In the genomic region with DNA sequence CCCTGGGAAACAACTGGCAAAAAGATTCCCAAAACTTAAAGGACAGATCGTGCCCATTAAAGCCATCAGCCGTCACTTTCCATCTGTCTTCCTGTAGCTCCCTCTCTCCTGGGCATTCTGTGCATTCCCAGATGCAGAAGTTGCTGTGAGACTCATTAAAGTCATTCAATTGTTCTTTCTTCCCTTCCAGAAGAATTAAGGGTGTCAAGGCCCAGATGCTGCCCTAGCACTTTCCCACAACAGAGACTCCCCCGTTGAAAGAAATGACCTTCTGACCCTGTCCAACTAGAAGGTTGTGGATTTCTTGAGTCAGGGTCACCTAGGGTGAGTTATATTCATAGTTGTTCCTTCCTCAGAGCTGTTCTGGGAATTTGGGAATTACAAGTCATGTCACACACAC, we compare ENCODE assay signal across 27 mouse cellular contexts.
A peak's percentile ranks its signal among the peaks of the same experiment; 100 is the strongest.
DNase-seq lines count a peak whose midpoint lies in the region.
"Had no signal": no experiment of that assay in that cellular context is flagged by ENCODE, and none has a peak within 500 bp of the region (broad histone marks: within the 10 kb centered on the region; RNA-seq: fewer than 3 reads in every experiment).

No protein-coding gene starts in this region.

- H3K4me1 ChIP-seq in brown adipose tissue, adult 24 weeks (ENCODE audit: control insufficient read depth, insufficient read depth, insufficient read length, low read length) = peaks cover 15% of the 10 kb centered on the region
- H3K4me1 ChIP-seq: forebrain, embryonic 13.5 days; hindbrain, embryonic 15.5 days; midbrain, embryonic 15.5 days; neural tube, embryonic 12.5 days had no signal

- peak overlapping the region; percentile 93 for H3K27ac ChIP-seq in brown adipose tissue, adult 24 weeks (replicated peaks; ENCODE audit: low read depth, low read length)
- H3K27ac ChIP-seq: forebrain, embryonic 13.5 days; hindbrain, embryonic 10.5 days; hindbrain, embryonic 15.5 days; kidney, embryonic 15.5 days; limb, embryonic 10.5 days; limb, embryonic 15.5 days; liver, embryonic 13.5 days; macrophage; midbrain, embryonic 15.5 days; neural tube, embryonic 12.5 days had no signal

- intact Hi-C loops in heart, postnatal 25 days (cut with DNase I) = loop anchor here (5.0 kb wide), 2 partner anchors 126 to 206 kb away; a partner anchor contains a TSS

- peak; percentile 15 to 34 for DNase-seq in heart, adult 18-20 months
- no peak for DNase-seq in heart, postnatal 25 days (ENCODE audit: low spot score)
- peak; percentile 47 for DNase-seq in embryo, embryonic 10.5 days (ENCODE audit: low spot score)
- DNase-seq in heart, postnatal 4 days = peak; percentile 4
- no peak for DNase-seq in natural killer cell, adult 2 months (ENCODE audit: low spot score in 2 of 2)
- no peak for DNase-seq in frontal cortex, adult 2 months (ENCODE audit: extremely low spot score in 1 of 2, low spot score in 1 of 2)
- DNase-seq: adrenal gland, postnatal 14 days; cerebellum, adult 11-12 months; cerebellum, adult 9-11 months; kidney, adult 18-20 months; kidney, postnatal 4 days; layer of hippocampus, postnatal 36 days; liver, embryonic 13.5 days; lung, adult 18-20 months; lung, postnatal 10 days; right cerebral cortex, postnatal 4 days; thymus, postnatal 14 days had no signal

- H3K4me3 ChIP-seq in brown adipose tissue, adult 24 weeks (ENCODE audit: insufficient read depth, low read depth, low read length) = no peak overlapping the region
- H3K4me3 ChIP-seq: forebrain, embryonic 13.5 days; hindbrain, embryonic 10.5 days; hindbrain, embryonic 15.5 days; kidney, embryonic 15.5 days; limb, embryonic 10.5 days; limb, embryonic 15.5 days; liver, embryonic 13.5 days; midbrain, embryonic 15.5 days; neural tube, embryonic 12.5 days had no signal

Comparison
In these comparisons a context has a peak if more than half of its experiments do, and no peak if none do; other contexts are left out.
1. DNase-seq: peak in heart, adult 18-20 months (2 of 2), embryo, embryonic 10.5 days (single experiment) and heart, postnatal 4 days (single experiment); none in heart, postnatal 25 days (single experiment), natural killer cell, adult 2 months (0 of 2) and frontal cortex, adult 2 months (0 of 2).